Mouse (Mus musculus) limb, embryonic 15.5 days (tissue): ENCODE results near the gene Aatk. TPM values are rescaled to one million over a fixed set of nuclear protein-coding genes. Genes with fewer than 3 reads are reported as not detected.

Experiments used
- ATAC-seq: fragments of 200-750 bp; cut with Nextera tagmentation; 2 replicates; pipeline ENCODE4 v1.8.0; 2017; ENCODE audit warnings: low read depth, moderate TSS enrichment; ENCODE audit not compliant: insufficient number of reproducible peaks, low FRiP score, low TSS enrichment
- H3K27ac ChIP-seq: fragments of 300-500 bp; sonication (generic); 2 replicates; pipeline ENCODE4 v1.5.1; 2015; ENCODE audit warnings: moderate library complexity, mild to moderate bottlenecking, inconsistent platforms
- H3K27me3 ChIP-seq: fragments of 300-500 bp; sonication (generic); 2 replicates; pipeline ENCODE4 v1.6.1; 2015; ENCODE audit warnings: inconsistent platforms
- H3K36me3 ChIP-seq: fragments of 300-500 bp; sonication (generic); 2 replicates; pipeline ENCODE4 v1.6.1; 2015; ENCODE audit warnings: inconsistent platforms
- H3K4me1 ChIP-seq: fragments of 300-500 bp; sonication (generic); 2 replicates; pipeline ENCODE4 v1.6.1; 2015; ENCODE audit warnings: inconsistent platforms
- H3K4me2 ChIP-seq: fragments of 300-500 bp; sonication (generic); 2 replicates; pipeline ENCODE4 v1.6.1; 2015; ENCODE audit warnings: mild to moderate bottlenecking, inconsistent platforms
- H3K4me3 ChIP-seq: fragments of 300-500 bp; sonication (generic); 2 replicates; pipeline ENCODE4 v1.5.1; 2015; ENCODE audit warnings: mild to moderate bottlenecking, inconsistent platforms
- H3K9ac ChIP-seq: fragments of 300-500 bp; sonication (generic); 2 replicates; pipeline ENCODE4 v1.6.1; 2015; ENCODE audit warnings: inconsistent platforms
- H3K9me3 ChIP-seq: fragments of 300-500 bp; sonication (generic); 2 replicates; pipeline ENCODE4 v1.6.1; 2016; ENCODE audit warnings: inconsistent platforms
- WGBS: fragments of 180-500 bp; shearing (Covaris S2); methylation state at CpG from one replicate; pipeline ENCODE4 v1.1.7; 2015; 5-methylcytosine and 5-hydroxymethylcytosine counted together
- polyA plus RNA-seq: library from polyadenylated mRNA; unstranded; fragments of >200 nt; fragmentation: Nextera tagmentation; extraction: Ambion mirVana; gene quantifications from 2 replicates; pipeline ENCODE4 v1.2.1, GENCODE M21; 2015

Gene Aatk
- polyA plus RNA-seq, 1 experiment from 2014 or later, result 6.1 TPM

DNA sequence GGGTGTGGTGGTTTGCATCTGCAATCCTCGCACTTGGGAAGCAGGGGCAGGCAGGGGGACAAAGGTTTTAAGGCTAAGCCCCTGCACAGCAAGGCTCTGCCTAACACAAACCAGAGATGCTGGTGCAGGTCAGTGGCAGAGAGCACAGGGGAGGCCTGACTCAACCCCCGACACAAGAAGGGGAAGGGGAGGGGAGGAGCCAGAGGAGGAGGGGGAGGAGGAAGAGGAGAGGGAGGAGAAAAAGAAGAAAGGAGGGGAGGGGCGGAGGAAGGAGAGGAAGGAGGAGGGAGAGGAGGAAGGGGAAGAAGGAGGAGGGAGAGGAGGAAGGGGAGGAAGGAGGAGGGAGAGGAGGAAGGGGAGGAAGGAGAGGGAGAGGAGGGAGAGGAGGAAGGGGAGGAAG is 12.7 kb downstream of the Aatk start:
- H3K36me3 ChIP-seq, result no peaks in the 10 kb centered on the region
- no peak overlapping the region for H3K27ac ChIP-seq
- WGBS, result 51% methylated on average over 3 of the region's 3 CpGs
- no peaks in the 10 kb centered on the region for H3K9me3 ChIP-seq
- H3K27me3 ChIP-seq, result no peaks in the 10 kb centered on the region
- peaks cover 13% of the 10 kb centered on the region for H3K4me1 ChIP-seq
- no peak overlapping the region for H3K4me2 ChIP-seq
- ATAC-seq, result no peak
- no peak overlapping the region for H3K9ac ChIP-seq
- H3K4me3 ChIP-seq, result no peak overlapping the region

DNA sequence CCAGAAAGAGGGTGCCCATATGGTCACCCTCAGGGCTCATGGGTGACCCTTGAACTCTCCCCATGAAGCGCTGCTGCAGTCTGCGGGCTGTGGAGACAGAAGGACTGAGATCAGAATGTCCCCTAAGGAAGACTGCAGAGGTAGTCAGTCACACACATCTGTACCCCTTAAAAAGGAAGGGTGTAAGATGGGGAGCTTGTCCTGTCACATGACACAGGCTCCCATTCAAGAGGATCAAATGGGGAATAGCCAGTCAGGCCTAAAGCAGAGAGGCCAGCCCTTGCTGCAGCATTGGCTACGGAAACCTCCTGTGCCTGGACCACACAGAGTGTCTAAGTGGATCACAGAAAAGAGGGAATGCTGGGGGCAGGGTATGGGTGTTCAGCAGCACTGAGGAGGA is 13.5 kb downstream of the Aatk start:
- no peaks in the 10 kb centered on the region for H3K9me3 ChIP-seq
- H3K9ac ChIP-seq, result no peak overlapping the region
- H3K36me3 ChIP-seq, result no peaks in the 10 kb centered on the region
- H3K27ac ChIP-seq, result no peak overlapping the region
- ATAC-seq, result no peak
- no peak overlapping the region for H3K4me3 ChIP-seq
- 76% methylated on average over 3 of the region's 3 CpGs for WGBS
- no peaks in the 10 kb centered on the region for H3K27me3 ChIP-seq
- H3K4me2 ChIP-seq, result no peak overlapping the region
- peaks cover 12% of the 10 kb centered on the region for H3K4me1 ChIP-seq

DNA sequence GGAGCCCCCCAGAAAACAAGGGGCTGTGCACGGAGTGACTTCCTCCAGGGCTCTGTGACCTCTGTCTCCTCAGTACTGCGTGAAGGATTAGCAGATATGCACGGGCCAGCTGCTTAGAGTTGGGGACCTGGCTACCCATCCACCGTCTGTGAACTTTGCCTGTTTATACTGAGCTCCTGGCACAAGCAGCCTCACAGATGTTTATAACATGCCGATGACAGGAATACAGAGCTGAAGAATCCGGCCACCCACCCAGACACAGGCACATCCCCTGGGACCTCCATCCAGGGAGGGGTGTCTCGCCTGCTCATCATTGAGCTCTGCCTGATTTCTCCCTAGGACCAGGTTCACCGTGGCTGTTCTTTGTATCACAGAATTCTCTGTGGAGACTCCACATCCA is 14.9 kb downstream of the Aatk start:
- H3K27me3 ChIP-seq, result no peaks in the 10 kb centered on the region
- H3K9me3 ChIP-seq, result no peaks in the 10 kb centered on the region
- H3K36me3 ChIP-seq, result no peaks in the 10 kb centered on the region
- no peak for ATAC-seq
- peaks cover 13% of the 10 kb centered on the region for H3K4me1 ChIP-seq
- no peak overlapping the region for H3K27ac ChIP-seq
- no peak overlapping the region for H3K9ac ChIP-seq
- WGBS, result 48% methylated on average over 8 of the region's 8 CpGs
- no peak overlapping the region for H3K4me2 ChIP-seq
- no peak overlapping the region for H3K4me3 ChIP-seq

DNA sequence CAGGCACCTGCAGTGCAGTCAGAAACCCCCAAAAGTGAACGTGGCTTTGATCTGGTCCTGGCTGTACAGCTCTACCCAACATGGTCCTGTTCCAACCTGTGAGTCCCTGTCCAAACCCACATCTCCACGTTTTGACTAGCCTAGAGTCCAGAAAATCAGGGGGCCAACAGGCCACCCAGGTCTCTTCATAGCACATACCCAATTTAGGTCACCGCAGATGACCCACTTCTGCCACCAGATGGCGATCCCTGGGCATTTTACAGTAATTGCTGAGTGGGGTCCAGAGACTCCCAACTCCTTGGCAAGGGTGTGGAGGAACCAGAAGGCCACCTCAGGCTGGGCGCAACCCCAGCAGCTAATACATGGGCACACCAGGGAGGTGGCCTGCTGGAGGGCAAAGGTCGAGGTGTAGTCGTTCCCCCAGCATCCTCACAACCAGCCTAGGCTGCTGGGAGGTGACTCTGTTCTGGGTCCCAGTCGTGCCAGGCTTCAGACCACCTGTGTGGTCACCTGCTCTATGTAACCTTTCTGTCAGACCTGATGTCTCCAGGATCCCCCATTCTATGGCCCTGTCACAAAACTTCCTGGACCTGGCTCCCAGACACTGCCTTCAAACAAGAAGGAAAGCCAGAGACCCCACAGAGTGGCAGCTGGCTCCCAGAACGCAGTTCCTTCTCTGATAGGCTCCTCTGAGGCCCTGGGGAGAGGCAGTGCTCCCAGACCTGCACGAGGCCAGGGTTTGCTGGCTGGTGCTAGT is 16.6 kb downstream of the Aatk start:
- Histone ChIP-seq H3K9me3 (no peaks in the 10 kb centered on the region), H3K27ac (no peak overlapping the region), H3K4me2 (no peak overlapping the region), H3K4me3 (no peak overlapping the region), H3K27me3 (no peaks in the 10 kb centered on the region), H3K36me3 (no peaks in the 10 kb centered on the region), H3K9ac (no peak overlapping the region), H3K4me1 (peaks cover 13% of the 10 kb centered on the region)
- ATAC-seq, result no peak
- WGBS, result 30% methylated on average over 10 of the region's 10 CpGs

DNA sequence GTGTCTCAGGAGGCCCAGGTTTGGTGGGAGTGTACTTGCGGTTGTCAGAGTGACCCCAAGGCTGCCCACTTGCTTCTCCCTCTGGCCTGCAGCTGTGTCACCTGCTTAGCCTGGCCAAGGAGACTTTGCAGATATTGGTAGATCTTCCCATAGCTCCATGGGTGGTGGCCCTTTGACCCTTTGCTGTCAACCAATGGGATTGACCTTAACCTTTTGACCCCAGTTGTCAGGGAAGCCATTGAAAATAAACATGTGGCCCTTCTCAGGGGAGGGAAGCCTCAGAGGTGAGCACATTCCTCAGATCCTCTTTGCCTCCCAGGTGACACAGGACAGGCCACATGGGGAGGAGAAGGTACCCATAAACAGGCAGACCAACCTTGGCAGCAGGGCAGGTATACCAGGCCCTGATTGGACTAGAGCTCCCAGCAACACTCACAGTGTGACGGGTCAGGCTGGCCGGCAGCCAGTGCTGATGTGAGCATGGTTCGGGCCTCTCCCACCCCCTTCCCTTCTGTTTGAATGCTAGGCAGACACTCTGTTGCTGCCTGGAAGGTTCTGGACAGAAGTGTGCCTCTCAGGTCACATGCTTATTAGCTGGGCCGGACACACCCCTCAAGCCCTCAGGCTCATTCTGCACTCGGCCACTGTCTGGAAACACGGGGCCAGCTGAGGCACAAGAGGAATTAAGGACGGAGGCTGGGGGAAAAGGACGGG is 17.4 kb downstream of the Aatk start:
- Histone ChIP-seq H3K4me3 (no peak overlapping the region), H3K4me1 (peaks cover 13% of the 10 kb centered on the region), H3K9ac (no peak overlapping the region), H3K36me3 (no peaks in the 10 kb centered on the region), H3K9me3 (no peaks in the 10 kb centered on the region), H3K27me3 (no peaks in the 10 kb centered on the region), H3K27ac (no peak overlapping the region), H3K4me2 (no peak overlapping the region)
- WGBS, result 40% methylated on average over 9 of the region's 9 CpGs
- ATAC-seq, result no peak

DNA sequence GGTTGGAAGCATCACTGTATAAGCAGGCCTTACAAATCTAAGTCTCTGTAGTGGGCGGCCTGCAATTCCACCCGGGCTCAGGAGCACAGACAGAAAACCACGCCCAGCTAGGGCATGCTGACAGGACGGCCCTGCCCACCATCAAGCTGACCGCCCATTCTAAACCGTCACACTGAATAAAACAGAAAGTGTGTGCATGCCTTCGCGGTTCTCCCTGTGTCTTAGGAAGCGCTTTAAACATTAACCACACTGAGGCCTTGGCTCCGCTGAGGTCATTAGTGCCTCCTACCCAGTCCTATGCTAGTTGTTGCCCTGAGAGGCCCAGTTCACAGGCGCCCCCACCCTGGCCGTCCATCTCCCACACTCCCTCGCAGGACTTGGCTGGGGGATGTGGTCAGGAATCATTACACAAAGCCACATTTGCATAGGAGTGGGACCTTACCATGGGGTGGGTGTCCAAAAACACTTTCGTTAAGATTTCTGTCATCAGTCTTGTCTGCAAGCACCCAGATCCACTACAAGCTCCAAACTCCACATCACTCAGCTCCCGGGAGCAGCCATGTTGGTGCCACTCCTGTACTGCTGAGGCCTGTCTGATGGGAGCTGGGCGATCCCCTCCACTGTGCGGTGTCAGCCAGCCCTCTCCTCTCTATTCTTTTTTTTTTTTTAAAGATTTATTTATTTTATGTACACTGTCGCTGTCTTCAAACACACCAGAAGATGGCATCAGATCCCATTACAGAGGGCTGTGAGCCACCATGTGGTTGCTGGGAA is 18.5 kb downstream of the Aatk start:
- H3K27ac ChIP-seq, result no peak overlapping the region
- no peak overlapping the region for H3K4me2 ChIP-seq
- H3K4me1 ChIP-seq, result peaks cover 13% of the 10 kb centered on the region
- no peaks in the 10 kb centered on the region for H3K9me3 ChIP-seq
- H3K36me3 ChIP-seq, result no peaks in the 10 kb centered on the region
- no peak for ATAC-seq
- 76% methylated on average over 18 of the region's 18 CpGs for WGBS
- H3K9ac ChIP-seq, result no peak overlapping the region
- H3K27me3 ChIP-seq, result no peaks in the 10 kb centered on the region
- no peak overlapping the region for H3K4me3 ChIP-seq

DNA sequence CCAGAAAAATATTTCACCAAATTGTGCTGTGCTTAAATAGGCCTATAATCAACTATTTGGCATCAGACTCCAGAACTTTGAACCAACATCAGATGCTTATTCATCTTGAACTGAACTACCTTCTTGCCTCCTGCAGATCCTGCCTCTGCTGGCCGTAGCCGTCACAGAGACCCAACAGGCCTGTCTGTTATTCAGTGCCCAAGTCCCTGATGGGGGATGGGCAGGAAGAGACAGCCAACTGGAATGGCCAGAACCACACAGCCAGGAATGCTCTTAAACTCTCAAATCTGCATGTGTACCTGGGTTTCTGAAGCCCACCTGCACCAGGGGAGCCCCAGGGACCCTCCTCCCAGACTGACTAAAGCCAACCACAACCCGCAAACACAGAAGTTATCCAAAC is 20.0 kb downstream of the Aatk start:
- Histone ChIP-seq H3K9me3 (no peaks in the 10 kb centered on the region), H3K4me2 (no peak overlapping the region), H3K36me3 (no peaks in the 10 kb centered on the region), H3K9ac (no peak overlapping the region), H3K4me3 (no peak overlapping the region), H3K4me1 (peaks cover 15% of the 10 kb centered on the region), H3K27me3 (no peaks in the 10 kb centered on the region), H3K27ac (no peak overlapping the region)
- WGBS, result 74% methylated on average over 3 of the region's 3 CpGs
- ATAC-seq, result no peak

DNA sequence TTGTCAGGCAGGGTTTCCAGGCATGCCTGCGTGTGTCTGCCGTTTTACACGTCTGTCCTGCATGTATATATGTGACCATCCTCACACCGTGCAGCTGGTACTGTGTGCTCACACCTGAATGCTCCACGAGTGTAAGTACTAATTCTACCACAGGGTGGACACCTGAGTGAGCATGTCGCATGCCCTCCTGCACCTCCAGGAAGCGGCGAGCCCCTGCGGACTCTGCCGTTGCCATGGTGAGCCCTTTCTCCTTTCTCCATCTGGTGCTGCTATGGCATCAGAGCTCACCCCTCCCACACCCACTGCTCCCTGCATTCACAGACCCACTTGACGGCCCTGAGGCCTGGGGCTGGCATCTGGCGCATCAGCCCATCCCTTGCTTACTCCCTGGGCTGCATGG is 24.1 kb downstream of the Aatk start:
- no peaks in the 10 kb centered on the region for H3K9me3 ChIP-seq
- 64% methylated on average over 12 of the region's 12 CpGs for WGBS
- no peaks in the 10 kb centered on the region for H3K27me3 ChIP-seq
- ATAC-seq, result no peak
- no peak overlapping the region for H3K4me2 ChIP-seq
- H3K36me3 ChIP-seq, result no peaks in the 10 kb centered on the region
- H3K9ac ChIP-seq, result no peak overlapping the region
- H3K4me1 ChIP-seq, result peaks cover 5% of the 10 kb centered on the region
- H3K27ac ChIP-seq, result no peak overlapping the region
- H3K4me3 ChIP-seq, result no peak overlapping the region

DNA sequence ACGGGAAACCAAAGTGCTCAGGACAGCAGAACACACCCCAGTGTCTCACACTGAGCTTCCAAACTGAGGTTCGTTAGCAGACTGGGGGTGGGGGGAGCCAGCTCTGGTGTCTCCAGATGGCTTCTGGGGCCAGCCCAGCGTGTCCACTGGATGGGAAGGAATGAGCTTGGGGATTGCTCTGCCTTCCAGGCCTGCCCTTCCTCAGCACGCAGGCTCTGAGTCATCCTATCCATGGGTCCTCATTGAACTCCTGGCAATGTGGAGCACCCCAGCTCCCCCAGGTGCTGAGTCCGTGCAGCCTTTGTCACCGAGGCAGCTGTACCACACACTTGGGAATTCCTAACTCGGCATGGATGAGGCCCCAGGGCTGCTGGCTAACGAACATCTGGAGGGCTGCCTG is 24.8 kb downstream of the Aatk start:
- Histone ChIP-seq H3K36me3 (no peaks in the 10 kb centered on the region), H3K9ac (no peak overlapping the region), H3K4me3 (no peak overlapping the region), H3K27me3 (no peaks in the 10 kb centered on the region), H3K4me2 (no peak overlapping the region), H3K4me1 (peaks cover 5% of the 10 kb centered on the region), H3K27ac (no peak overlapping the region), H3K9me3 (no peaks in the 10 kb centered on the region)
- 43% methylated on average over 8 of the region's 8 CpGs for WGBS
- ATAC-seq, result no peak

DNA sequence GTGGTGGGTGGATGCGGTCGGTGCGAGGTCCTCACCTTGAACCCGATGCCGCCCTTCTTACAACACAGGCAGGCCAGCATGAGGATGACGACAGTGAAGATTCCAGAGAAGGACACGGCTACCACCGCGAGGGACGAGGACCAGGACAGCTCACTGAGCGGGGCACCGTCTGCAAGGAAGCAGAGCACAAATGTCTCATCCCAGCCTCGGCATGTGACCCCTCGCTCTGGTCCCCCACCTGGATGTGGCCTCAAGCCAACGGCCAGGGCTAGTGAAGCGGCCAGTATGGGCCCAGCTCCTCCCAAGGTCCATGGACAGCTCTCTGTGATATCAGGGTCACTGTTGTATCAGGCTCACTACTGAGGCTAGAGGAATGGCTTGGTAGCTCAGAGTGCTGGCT is 25.6 kb downstream of the Aatk start:
- H3K4me2 ChIP-seq, result no peak overlapping the region
- no peaks in the 10 kb centered on the region for H3K27me3 ChIP-seq
- no peak overlapping the region for H3K27ac ChIP-seq
- ATAC-seq, result no peak
- H3K9me3 ChIP-seq, result no peaks in the 10 kb centered on the region
- no peak overlapping the region for H3K9ac ChIP-seq
- no peaks in the 10 kb centered on the region for H3K36me3 ChIP-seq
- H3K4me1 ChIP-seq, result peaks cover 5% of the 10 kb centered on the region
- WGBS, result 91% methylated on average over 16 of the region's 16 CpGs
- no peak overlapping the region for H3K4me3 ChIP-seq

DNA sequence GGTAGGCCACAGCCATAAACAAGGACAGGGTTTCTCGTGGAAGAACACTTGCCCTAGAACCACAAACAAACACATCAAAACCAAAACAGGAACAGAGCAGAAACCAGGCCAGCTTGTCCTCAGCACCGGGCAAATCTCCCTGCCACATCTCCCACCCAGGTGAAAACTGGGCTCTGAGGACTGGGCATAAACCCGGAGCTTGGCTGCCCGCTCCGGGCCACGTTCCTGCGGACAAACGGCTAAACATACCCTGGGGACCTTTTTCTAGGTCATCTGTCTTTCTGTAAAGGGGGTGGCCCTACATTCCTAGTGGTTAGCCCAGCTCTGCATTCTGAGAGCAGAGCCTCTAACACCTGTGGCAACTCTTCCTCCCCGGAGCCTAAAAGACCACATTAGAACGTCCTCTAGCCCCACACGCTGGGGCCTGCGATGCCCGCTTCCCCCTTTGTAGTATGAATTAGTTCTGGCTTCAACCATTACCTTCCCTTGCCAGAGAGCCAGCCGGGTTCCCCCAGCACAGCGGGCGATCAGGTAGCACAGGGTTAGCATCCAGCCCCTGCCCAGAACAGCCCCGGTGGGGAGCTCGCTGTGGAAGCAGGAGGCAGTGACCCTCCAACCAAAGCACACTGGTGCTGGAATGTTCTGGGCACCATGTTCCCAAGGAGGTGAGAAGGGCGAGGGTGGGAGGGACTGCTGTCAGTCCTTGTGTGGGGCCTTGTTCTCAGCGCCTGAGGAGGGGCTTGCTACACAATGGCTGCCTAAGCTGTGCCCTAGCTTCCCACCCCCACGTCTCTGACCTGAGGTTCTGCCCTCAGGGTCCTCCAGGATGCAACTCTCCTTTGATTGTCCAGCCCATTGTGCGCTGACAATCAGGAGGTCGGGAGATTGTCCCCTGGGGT is 27.2 kb downstream of the Aatk start:
- Histone ChIP-seq H3K9ac (no peak overlapping the region), H3K27me3 (no peaks in the 10 kb centered on the region), H3K4me2 (no peak overlapping the region), H3K27ac (no peak overlapping the region), H3K4me1 (peaks cover 5% of the 10 kb centered on the region), H3K9me3 (no peaks in the 10 kb centered on the region), H3K36me3 (no peaks in the 10 kb centered on the region), H3K4me3 (no peak overlapping the region)
- no peak for ATAC-seq
- WGBS, result 61% methylated on average over 23 of the region's 23 CpGs
